Mouse (Mus musculus) left cerebral cortex, adult 2 months (tissue): ENCODE measurements around the gene Mtpn. TPM values are rescaled to one million over a fixed set of nuclear protein-coding genes. Genes with fewer than 3 reads are reported as not detected.
A peak's percentile ranks its signal among the peaks of the same experiment; 100 is the strongest.

ENCODE experiments used
- DNase-seq, 2 experiments: peaks; one replicate each; pipeline ENCODE4 v3.0.0; 2021 to 2022; ENCODE audit warnings: low spot score in 2 of 2, mixed read lengths in 1 of 2; ENCODE audit errors: extremely low spot score in 1 of 2
- H3K27ac ChIP-seq: fragments of 200-600 bp; 2 replicates; pipeline ENCODE4 v1.8.1; 2022
- H3K4me3 ChIP-seq: fragments of 200-600 bp; 2 replicates; pipeline ENCODE4 v1.8.1; 2022
- CTCF ChIP-seq: fragments of 200-600 bp; IDR thresholded peaks from 2 replicates; pipeline ENCODE4 v1.8.1; 2022; ENCODE audit warnings: antibody characterized with exemption, mild to moderate bottlenecking, moderate library complexity
- intact Hi-C: fragments of 180-260 bp; cut with DNase I; formaldehyde crosslinking; loops from one replicate; pipeline ENCODE4 v1.15.1; 2025
- long read RNA-seq, 2 experiments: library from polyadenylated mRNA; stranded (forward); transcript quantifications; one replicate each; pipeline ENCODE4 v2.0.0; 2021; ENCODE audit warnings: borderline mapping rate in 2 of 2
- total RNA-seq, 2 experiments: library from RNA; stranded (reverse); gene quantifications; 2 replicates each; pipeline ENCODE4 v1.2.3; 2021

The Mtpn gene
- total RNA-seq, result 100 to 1,000 TPM; 289 to 292 TPM
- long read RNA-seq, experiment 1, transcript Mtpn-201 (4 exons, 3,960 nt), result major isoform, 184 of 202 reads
- long read RNA-seq, experiment 1, partial matches to known transcripts, result 0 of 202 reads
- long read RNA-seq, experiment 1, other reads (novel, unspliced or antisense), result 18 of 202 reads
- long read RNA-seq, experiment 2, transcript Mtpn-201 (4 exons, 3,960 nt), result major isoform, 137 of 158 reads
- long read RNA-seq, experiment 2, partial matches to known transcripts, result 0 of 158 reads
- long read RNA-seq, experiment 2, other reads (novel, unspliced or antisense), result 21 of 158 reads

DNA sequence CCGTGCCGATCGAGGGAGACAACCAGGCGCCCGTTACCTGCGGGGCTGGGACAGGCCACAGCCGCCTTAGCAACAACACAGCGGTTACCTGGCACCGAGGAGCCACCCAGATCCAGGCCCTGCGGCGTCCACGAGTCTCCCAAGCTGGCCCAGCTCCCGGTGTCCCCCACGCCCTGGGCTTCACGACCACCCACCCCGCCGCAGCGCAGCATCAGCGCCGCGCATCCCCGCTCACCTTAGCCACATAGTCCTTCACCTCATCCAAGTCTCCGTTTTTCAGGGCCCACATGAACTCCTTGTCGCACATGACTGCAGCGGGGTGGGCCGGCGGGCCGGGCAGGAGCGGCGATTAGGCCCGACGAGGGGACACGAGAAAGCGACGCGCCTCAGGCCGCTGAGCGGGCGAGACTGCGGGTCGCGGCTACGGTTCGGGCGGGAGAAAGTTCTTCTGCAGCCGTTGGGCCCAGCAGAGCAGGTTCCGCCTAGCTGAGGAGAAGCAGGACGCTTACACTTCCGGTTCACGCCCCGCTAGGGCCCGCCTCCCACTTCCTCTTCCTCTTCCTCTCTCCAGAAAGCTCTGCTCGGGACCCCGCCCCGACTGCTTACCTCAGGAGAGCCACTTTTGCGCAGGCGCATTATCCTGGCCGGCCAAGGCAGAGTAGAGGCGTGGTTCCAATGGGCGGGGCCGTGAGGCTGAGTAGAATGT, at the start of gene Mtpn:
TSS of gene Mtpn (minus strand) at position 585 of the 706 bp plus-strand sequence.
- Histone ChIP-seq H3K27ac (peak within 1 kb of the TSS; percentile 87), H3K4me3 (peak within 1 kb of the TSS; percentile 98)
- intact Hi-C loops, result loop anchor here (2.0 to 10.0 kb wide), 3 partner anchors 59 to 407 kb away; partner anchors contain the start of gene Cnot4
- TF ChIP-seq CTCF, result no peak; the same call in 1 of the 2 replicates
- DNase-seq, result peak; percentile 96

DNA sequence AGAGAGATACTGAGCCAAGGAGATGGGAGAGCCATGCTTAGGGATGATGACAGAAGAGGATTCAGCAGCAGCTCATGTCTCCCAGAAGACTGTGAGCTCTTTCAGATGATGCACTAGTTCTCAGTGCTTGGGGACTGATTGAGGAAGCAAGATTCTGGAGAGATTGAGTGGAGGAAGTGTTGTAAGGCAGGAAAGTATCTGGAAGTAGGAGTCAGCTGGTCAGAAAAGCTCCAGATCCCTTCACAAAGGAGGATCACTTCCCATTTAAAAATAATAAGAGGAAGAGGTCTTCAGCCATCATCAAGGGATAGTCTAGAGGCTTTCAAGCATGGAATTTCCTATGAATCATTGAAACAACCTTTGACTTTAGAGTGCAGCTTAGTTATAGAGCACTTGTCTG, 29.0 kb upstream of the Mtpn start:
- no peak overlapping the region for H3K4me3 ChIP-seq
- intact Hi-C loops, result loop anchor here (5.0 kb wide), 1 partner anchor 316 kb away; no protein-coding TSS in a partner anchor
- no peak overlapping the region for H3K27ac ChIP-seq
- DNase-seq, result no peak
- no peak for TF ChIP-seq CTCF

DNA sequence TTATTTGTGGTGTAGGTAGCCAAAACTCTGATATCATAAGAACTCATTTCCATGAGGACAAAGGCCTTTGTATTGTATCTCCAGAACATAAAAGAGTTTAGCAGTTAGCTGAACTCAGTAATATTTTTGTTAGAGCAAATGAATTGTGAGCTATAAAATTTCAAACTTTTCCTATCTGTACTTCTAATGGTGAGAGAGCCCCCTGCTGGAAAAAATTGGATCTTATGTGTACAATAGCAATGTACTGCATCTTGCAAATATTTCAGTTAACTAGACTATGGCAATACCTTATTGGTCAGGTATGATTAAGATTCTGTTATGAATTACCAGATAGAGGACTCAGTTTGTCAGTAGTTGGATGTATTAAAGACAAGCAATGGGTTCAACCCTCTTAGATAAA, 28.1 kb upstream of the Mtpn start:
- Histone ChIP-seq H3K27ac (no peak overlapping the region), H3K4me3 (no peak overlapping the region)
- TF ChIP-seq CTCF, result peak; percentile 81
- peak; percentile 17 to 20 for DNase-seq
- intact Hi-C loops, result loop anchor here (1.0 to 5.0 kb wide), 2 partner anchors 186 to 315 kb away; no protein-coding TSS in a partner anchor

DNA sequence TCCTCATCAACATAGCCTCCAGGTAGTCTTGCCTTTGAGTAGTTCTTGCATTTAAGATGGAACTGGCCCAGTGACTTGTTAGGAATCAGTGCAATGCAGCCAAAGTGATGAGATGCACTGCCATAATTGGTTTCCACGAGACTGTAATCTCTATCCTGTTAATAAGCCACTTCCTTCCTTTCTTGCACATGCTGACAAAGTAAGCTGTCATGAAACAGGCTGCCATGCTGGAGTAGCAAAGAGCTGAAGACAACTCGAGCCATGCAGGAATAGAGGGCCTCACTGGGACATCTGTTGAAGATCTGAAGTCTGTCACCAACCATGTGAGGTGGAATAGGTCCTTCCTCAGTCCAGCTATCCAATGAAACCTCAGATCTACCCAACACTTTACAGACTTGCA, 20.3 kb upstream of the Mtpn start:
- H3K27ac ChIP-seq, result no peak overlapping the region
- intact Hi-C loops, result no loop called here
- TF ChIP-seq CTCF, result no peak
- no peak for DNase-seq
- H3K4me3 ChIP-seq, result no peak overlapping the region

DNA sequence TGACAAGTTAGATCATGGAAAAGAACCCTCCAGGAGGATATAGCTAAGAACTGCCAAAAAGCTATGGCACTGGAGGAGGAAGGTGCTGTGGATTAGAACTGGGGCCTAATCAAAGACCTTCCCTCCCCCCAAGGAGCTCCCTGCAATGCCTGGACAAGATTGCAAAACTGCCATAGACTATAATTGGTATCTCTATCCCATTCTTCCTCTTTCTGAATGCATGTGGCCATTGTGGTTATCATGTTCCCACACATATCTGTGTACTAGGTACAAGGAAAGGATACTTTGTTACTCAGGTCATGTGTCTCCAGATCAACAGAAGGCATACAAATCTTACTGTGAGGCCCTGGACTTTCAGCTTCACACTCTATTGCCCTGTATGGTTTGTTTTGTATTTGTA, 4.7 kb upstream of the Mtpn start:
- intact Hi-C loops, result no loop called here
- H3K27ac ChIP-seq, result no peak overlapping the region
- TF ChIP-seq CTCF, result no peak
- DNase-seq, result no peak
- no peak overlapping the region for H3K4me3 ChIP-seq

DNA sequence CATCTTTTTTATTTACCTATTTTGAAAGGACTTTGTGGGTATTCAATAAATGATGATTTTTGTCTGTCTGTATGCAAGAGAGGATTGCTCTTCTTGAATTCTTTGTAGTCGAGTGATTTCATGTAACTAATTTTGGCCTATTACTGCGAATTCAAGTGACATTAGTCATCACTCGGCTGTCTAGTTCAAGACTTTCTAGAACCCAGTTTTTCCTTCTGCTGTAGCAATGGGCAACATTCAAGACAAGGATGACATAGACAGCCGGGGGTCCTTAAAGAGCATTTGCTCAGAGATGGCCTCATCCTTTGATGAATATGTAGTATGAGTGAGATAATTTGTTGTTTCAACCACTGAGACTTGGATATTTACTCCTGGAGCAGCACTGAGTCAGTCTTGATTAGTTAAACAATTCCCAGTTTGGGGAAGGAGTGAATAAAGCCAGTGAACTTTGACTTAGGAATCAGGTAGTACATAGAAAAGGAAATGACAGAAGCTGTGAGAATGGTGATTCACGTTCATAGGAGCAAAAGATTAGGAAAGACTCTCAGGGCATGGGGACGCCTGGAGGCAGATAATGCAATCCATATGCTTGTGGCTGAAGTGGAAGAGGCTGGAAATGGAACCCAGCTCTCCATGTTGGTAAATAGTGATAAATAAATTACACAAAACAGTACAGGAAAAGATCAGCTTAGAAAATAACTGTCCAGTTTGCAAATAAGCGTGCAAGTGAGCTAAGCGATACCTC, 3.1 kb upstream of the Mtpn start:
- no peak for DNase-seq
- intact Hi-C loops, result no loop called here

DNA sequence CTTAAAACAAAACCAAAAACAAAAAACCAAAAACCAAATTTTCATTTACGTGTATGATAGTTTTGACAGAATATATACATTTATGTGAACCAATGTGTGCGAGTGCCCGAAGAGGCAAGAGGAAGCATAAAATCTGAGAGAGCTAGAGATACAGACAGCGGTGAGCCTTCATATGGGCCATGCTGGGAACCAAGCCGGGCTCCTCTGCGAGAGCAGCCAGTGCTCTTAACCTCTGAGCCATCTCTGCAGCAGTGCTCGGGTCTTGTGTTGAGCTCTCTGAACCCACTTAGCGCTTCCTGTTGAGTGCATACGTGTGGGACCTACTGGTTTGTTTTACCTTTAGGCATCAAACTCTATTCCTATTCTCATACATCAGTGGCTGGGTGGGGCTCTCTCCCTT, 689 bp upstream of the Mtpn start:
- no peak overlapping the region for H3K27ac ChIP-seq
- intact Hi-C loops, result no loop called here
- DNase-seq, result no peak
- TF ChIP-seq CTCF, result no peak
- H3K4me3 ChIP-seq, result no peak overlapping the region

More for the DNA sequence above, 3.1 kb upstream of the Mtpn start:
- TF ChIP-seq CTCF, result no peak
- no peak overlapping the region for H3K4me3 ChIP-seq
- no peak overlapping the region for H3K27ac ChIP-seq

DNA sequence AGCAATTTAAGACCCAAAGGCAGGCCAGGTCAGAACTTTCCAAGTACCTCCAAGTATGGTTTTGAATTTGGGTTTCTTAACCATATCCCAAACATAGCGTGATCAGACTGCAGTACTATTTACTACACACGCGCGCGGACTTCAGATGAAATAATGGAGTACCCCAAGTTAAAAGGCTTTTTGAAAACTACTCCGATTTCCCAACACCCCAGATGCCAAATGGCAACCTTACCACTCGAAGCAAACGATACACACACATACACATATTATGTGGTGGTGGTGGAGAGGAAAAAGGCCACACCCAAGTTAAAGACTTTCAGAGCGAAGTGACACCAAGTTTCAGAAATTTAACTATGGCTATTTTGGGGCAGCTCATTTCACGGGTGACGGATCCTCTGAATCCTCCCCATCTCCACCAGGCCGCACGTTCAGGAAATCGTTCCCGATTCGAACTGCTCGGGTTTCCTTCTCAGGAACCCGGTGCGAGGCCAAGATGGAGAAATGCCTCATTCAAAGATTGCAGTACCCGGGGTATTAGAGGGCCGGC, 858 bp downstream of the Mtpn start:
- intact Hi-C loops, result loop anchor here (2.0 to 10.0 kb wide), 3 partner anchors 60 to 407 kb away; partner anchors contain the start of gene Cnot4
- DNase-seq, result no peak
- Histone ChIP-seq H3K4me3 (peak overlapping the region; percentile 98), H3K27ac (peak overlapping the region; percentile 87)
- TF ChIP-seq CTCF, result no peak

- no peak overlapping the region for H3K4me3 ChIP-seq
- intact Hi-C loops, result loop anchor here (5.0 to 10.0 kb wide), 2 partner anchors 281 to 404 kb away; partner anchors contain the start of gene Cnot4
- no peak for DNase-seq
- no peak overlapping the region for H3K27ac ChIP-seq
- TF ChIP-seq CTCF, result no peak
Observed at GRCm38 (mm10) chr6:35536021-35536420, 3.7 kb downstream of the Mtpn start.

DNA sequence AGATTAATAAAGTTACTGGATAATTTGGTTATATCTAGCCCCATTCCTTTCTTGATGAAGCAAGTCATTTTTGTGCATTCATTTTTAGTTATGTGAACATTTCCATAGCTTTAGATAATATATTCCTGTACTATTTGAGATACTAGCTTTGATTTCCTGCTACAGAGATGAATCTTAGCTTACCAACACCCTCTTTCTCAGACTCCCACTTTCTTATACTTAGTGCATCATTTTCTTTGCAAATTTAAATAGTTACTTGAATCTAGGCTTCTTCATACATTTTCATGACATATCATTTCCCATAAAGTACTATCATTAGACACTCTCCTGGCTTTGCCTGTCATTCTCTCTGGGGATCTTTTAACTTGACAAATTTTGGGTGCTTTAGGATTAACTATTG, 26.3 kb downstream of the Mtpn start:
- Histone ChIP-seq H3K4me3 (no peak overlapping the region), H3K27ac (peak overlapping the region; percentile 1; the same call in 1 of the 2 replicates)
- no peak for TF ChIP-seq CTCF
- DNase-seq, result no peak
- intact Hi-C loops, result no loop called here

DNA sequence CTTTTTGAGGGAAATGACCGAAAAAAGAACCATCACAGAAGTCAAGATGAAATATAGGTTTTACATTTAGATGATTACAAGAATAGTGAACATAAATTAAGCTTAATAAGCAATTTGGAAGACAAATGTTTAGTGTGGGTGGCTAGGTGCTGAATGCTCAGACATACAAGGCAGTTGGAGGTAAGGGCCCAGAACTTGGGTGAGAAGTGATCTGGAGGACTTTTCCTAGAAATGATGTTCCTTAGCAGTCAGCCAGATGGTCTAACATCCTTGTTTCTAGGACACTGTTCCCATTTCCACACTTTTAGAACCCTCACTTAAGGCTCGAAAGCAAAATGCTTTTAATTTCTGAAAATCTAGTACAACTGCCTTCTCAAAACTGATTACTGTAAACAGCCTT, 34.9 kb downstream of the Mtpn start:
- peak overlapping the region; percentile 29; the same call in 1 of the 2 replicates for H3K27ac ChIP-seq
- no peak for DNase-seq
- TF ChIP-seq CTCF, result no peak
- H3K4me3 ChIP-seq, result no peak overlapping the region
- intact Hi-C loops, result loop anchor here (5.0 to 10.0 kb wide), 3 partner anchors 77 to 250 kb away; no protein-coding TSS in a partner anchor
